Mouse (Mus musculus) G1E (cell line): ENCODE data around the gene Slc48a1.

Experiments
- CTCF ChIP-seq: IDR thresholded peaks from 2 replicates; pipeline ENCODE4 v1.5.1; 2012; ENCODE audit warnings: low read depth, low read length, inconsistent platforms, mixed read lengths
- GATA1 ChIP-seq: IDR thresholded peaks from 2 replicates; pipeline ENCODE4 v1.6.1; 2012; ENCODE audit warnings: borderline replicate concordance, low read length, inconsistent platforms, mixed read lengths
- POLR2AphosphoS5 ChIP-seq: IDR thresholded peaks from 2 replicates; pipeline ENCODE4 v1.6.1; 2012; ENCODE audit warnings: low read depth, low read length, inconsistent platforms; ENCODE audit not compliant: insufficient replicate concordance
- TAL1 ChIP-seq: conservative IDR thresholded peaks from 2 replicates; pipeline ENCODE4 v1.6.1; 2012; ENCODE audit warnings: low read depth, low read length, inconsistent platforms, mixed read lengths

DNA sequence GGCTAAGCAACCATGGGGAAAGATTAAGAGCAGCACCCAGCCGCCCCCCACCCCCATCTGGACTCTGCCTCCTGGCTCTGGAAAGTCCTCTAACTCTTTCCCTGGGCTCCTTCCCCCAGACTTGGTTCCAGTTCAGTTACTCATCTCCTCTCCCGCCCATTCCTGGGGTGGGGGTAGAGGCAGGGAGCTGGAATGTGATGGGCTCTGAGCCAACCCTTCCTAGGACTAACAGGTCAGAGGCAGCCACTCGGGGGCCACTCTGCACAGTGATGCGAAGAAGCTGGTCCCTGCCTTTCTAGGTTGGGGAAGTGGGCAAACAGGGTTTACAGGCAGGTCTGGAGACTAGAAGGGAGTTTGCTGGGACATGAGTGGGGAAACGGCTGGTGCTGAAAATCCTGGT is 5.2 kb upstream of the Slc48a1 start:
- TF ChIP-seq CTCF = no peak
- TF ChIP-seq TAL1 = no peak
- TF ChIP-seq GATA1 = no peak
- no peak for TF ChIP-seq POLR2AphosphoS5
